In genomic region chr10:89708720-89709119, GRCm38 (mm10) we compare ENCODE assay signal across 9 mouse cellular contexts. TPM values are rescaled to one million over a fixed set of nuclear protein-coding genes. Genes with fewer than 3 reads are reported as not detected.
DNase-seq lines count a peak whose midpoint lies in the region; ATAC-seq lines count a peak whose summit lies in the region.
"Had no signal": no experiment of that assay in that cellular context is flagged by ENCODE, and none has a peak within 500 bp of the region (broad histone marks: within the 10 kb centered on the region; RNA-seq: fewer than 3 reads in every experiment).

No protein-coding gene starts in this region.

- WGBS in intestine, embryonic 14.5 days: 31% methylated on average over 10 of the region's 10 CpGs
- 35% methylated on average over 10 of the region's 10 CpGs for WGBS in midbrain, embryonic 16.5 days

- peaks cover 22% of the 10 kb centered on the region for H3K36me3 ChIP-seq in intestine, embryonic 14.5 days (ENCODE audit: control insufficient read depth, insufficient read depth, low read length)
- H3K36me3 ChIP-seq in midbrain, embryonic 16.5 days (ENCODE audit: control insufficient read depth, insufficient read depth, low read length): peaks cover 17% of the 10 kb centered on the region

- no peak overlapping the region for H3K27ac ChIP-seq in intestine, embryonic 14.5 days (ENCODE audit: low read depth)
- no peak overlapping the region for H3K27ac ChIP-seq in midbrain, embryonic 16.5 days (ENCODE audit: low read length)

- DNase-seq in adrenal gland, adult (ENCODE audit: inconsistent age in 2 of 2, low spot score in 1 of 2): peak; percentile 42 to 65
- no peak for DNase-seq in adrenal gland, postnatal 4 days (ENCODE audit: low spot score in 2 of 2)
- DNase-seq in lung, adult 18-20 months: peak; percentile 35 to 44
- no peak for DNase-seq in lung, postnatal 36 days
- no peak for DNase-seq in intestine, embryonic 14.5 days (ENCODE audit: low spot score)
- no peak for DNase-seq in urinary bladder, postnatal 14 days (ENCODE audit: low spot score)
- DNase-seq in frontal cortex, postnatal 10 days (ENCODE audit: low spot score in 2 of 2): no peak
- DNase-seq: gastrocnemius, postnatal 36 days had no signal

- no peaks in the 10 kb centered on the region for H3K4me1 ChIP-seq in intestine, embryonic 14.5 days (replicated peaks; ENCODE audit: control insufficient read depth, insufficient read depth, low read length)
- H3K4me1 ChIP-seq in midbrain, embryonic 16.5 days (ENCODE audit: control insufficient read depth, insufficient read depth, low read length): no peaks in the 10 kb centered on the region

- no peak overlapping the region for H3K9ac ChIP-seq in intestine, embryonic 14.5 days (ENCODE audit: low read length)
- no peak overlapping the region for H3K9ac ChIP-seq in midbrain, embryonic 16.5 days (ENCODE audit: low read depth, low read length)

- no peaks in the 10 kb centered on the region for H3K27me3 ChIP-seq in intestine, embryonic 14.5 days (replicated peaks; ENCODE audit: control insufficient read depth, insufficient read depth, low read length)
- no peaks in the 10 kb centered on the region for H3K27me3 ChIP-seq in midbrain, embryonic 16.5 days (ENCODE audit: control insufficient read depth, insufficient read depth, low read depth, low read length)

- H3K4me2 ChIP-seq in intestine, embryonic 14.5 days (ENCODE audit: low read length): 0 out of 2 replicates have a peak overlapping the region, but pooled peaks have one; percentile 20
- 0 out of 2 replicates have a peak overlapping the region, but pooled peaks have one; percentile 11 for H3K4me2 ChIP-seq in midbrain, embryonic 16.5 days (ENCODE audit: low read length)

- ATAC-seq in intestine, embryonic 14.5 days (replicated peaks; ENCODE audit: low FRiP score, low TSS enrichment, low read depth): no peak; the same call in 1 of the 2 replicates
- ATAC-seq in midbrain, embryonic 16.5 days: 0 out of 2 replicates have a peak, but pooled peaks have one; percentile 48

- no peak overlapping the region for H3K4me3 ChIP-seq in intestine, embryonic 14.5 days (ENCODE audit: low read depth, low read length)
- H3K4me3 ChIP-seq in midbrain, embryonic 16.5 days (ENCODE audit: low read depth, low read length): no peak overlapping the region

- H3K9me3 ChIP-seq in intestine, embryonic 14.5 days (ENCODE audit: control insufficient read depth, low read length): no peaks in the 10 kb centered on the region
- no peaks in the 10 kb centered on the region for H3K9me3 ChIP-seq in midbrain, embryonic 16.5 days (replicated peaks; ENCODE audit: control insufficient read depth, low read length, poor library complexity, severe bottlenecking)

RNA-seq across cellular contexts. Expression of gene Scyl2, which starts 22.6 kb away (rescaled TPM):
- total RNA-seq in adrenal gland, postnatal 4 days (2021): 10 to 100 TPM; 39.5 to 39.8 TPM
- 14.3 and 14.5 TPM in 2 replicates for polyA plus RNA-seq in intestine, embryonic 14.5 days (2014; fragmentation: Nextera tagmentation; extraction: Ambion mirVana)
- 7.8 and 9.8 TPM in 2 replicates for polyA plus RNA-seq in midbrain, embryonic 16.5 days (2015; fragmentation: Nextera tagmentation; extraction: Ambion mirVana)

RNA-seq across cellular contexts. Expression of gene Actr6, which starts 23.4 kb away (rescaled TPM):
- 10 to 100 TPM; 23.0 to 26.0 TPM for total RNA-seq in adrenal gland, postnatal 4 days (2021)
- polyA plus RNA-seq in intestine, embryonic 14.5 days (2014; fragmentation: Nextera tagmentation; extraction: Ambion mirVana): 26.0 and 30.9 TPM in 2 replicates
- polyA plus RNA-seq in midbrain, embryonic 16.5 days (2015; fragmentation: Nextera tagmentation; extraction: Ambion mirVana): 55.3 and 60.3 TPM in 2 replicates

RNA-seq across cellular contexts. Expression of gene Uhrf1bp1l, which starts 36.1 kb away (rescaled TPM):
- total RNA-seq in adrenal gland, postnatal 4 days (2021): 10 to 100 TPM; 69.0 to 71.5 TPM
- polyA plus RNA-seq in intestine, embryonic 14.5 days (2014; fragmentation: Nextera tagmentation; extraction: Ambion mirVana): 29.6 and 32.5 TPM in 2 replicates
- polyA plus RNA-seq in midbrain, embryonic 16.5 days (2015; fragmentation: Nextera tagmentation; extraction: Ambion mirVana): 30.7 and 32.9 TPM in 2 replicates

Comparison
In these comparisons a context has a peak if more than half of its experiments do, and no peak if none do; other contexts are left out.
1. DNase-seq: peak in adrenal gland, adult (2 of 2) and lung, adult 18-20 months (2 of 2); none in adrenal gland, postnatal 4 days (0 of 2), lung, postnatal 36 days (single experiment), intestine, embryonic 14.5 days (single experiment), urinary bladder, postnatal 14 days (single experiment) and frontal cortex, postnatal 10 days (0 of 2).